Mouse (Mus musculus): ENCODE measurements around the gene Thop1.

- TF ChIP-seq CTCF (IDR thresholded peaks at IDR 0.05 in 2 of 3, conservative IDR thresholded peaks at IDR 0.05 in 1 of 3; ENCODE audit: control insufficient read depth in 1 of 3, insufficient read depth in 1 of 3, low read depth in 2 of 3, low read length in 3 of 3, poor library complexity in 1 of 3, severe bottlenecking in 1 of 3) (no peak), TCF12 (IDR thresholded peaks at IDR 0.05; ENCODE audit: low read depth, low read length) (no peak), RAD21 (IDR thresholded peaks at IDR 0.05; ENCODE audit: low read depth, low read length) (no peak), POLR2A (IDR thresholded peaks at IDR 0.05; ENCODE audit: control insufficient read depth in 1 of 2, insufficient read depth in 1 of 2, low read depth in 1 of 2, low read length in 2 of 2, poor library complexity in 1 of 2) (no peak), KAT2A (conservative IDR thresholded peaks at IDR 0.05; ENCODE audit: low read depth, low read length) (no peak), SMC3 (IDR thresholded peaks at IDR 0.05; ENCODE audit: low read depth, low read length) (no peak), ZC3H11A (IDR thresholded peaks at IDR 0.05; ENCODE audit: low read depth, low read length) (no peak)
Observed at GRCm38 (mm10) chr10:81051133-81051532, 18.7 kb upstream of the Thop1 start.
